Mouse (Mus musculus) MEL (cell line): ENCODE results near the gene Rtn2.

ENCODE experiments used
- BHLHE40 ChIP-seq: IDR thresholded peaks from 2 replicates; pipeline ENCODE4 v1.6.1; 2012; ENCODE audit warnings: low read depth, mild to moderate bottlenecking, inconsistent platforms, low read length, improper control_type of control experiment, borderline replicate concordance
- CTCF ChIP-seq, 3 experiments: IDR thresholded peaks in 2 of 3; conservative IDR thresholded peaks in 1 of 3; 2 replicates each; pipeline ENCODE4 v1.5.1; 2011 to 2012; ENCODE audit warnings: low read length in 3 of 3, low read depth in 2 of 3, mild to moderate bottlenecking in 2 of 3, improper control_type of control experiment in 1 of 3, inconsistent platforms in 1 of 3, mixed read lengths in 1 of 3, moderate library complexity in 1 of 3; ENCODE audit not compliant: control insufficient read depth in 1 of 3, insufficient read depth in 1 of 3, poor library complexity in 1 of 3, severe bottlenecking in 1 of 3
- ELF1 ChIP-seq: IDR thresholded peaks from 2 replicates; pipeline ENCODE4 v1.6.1; 2014; ENCODE audit warnings: low read depth, mild to moderate bottlenecking, inconsistent platforms, low read length, improper control_type of control experiment, moderate library complexity
- GABPA ChIP-seq: IDR thresholded peaks from 2 replicates; pipeline ENCODE4 v1.6.1; 2012; ENCODE audit warnings: low read depth, mild to moderate bottlenecking, inconsistent platforms, low read length, improper control_type of control experiment, moderate library complexity
- KAT2A ChIP-seq: conservative IDR thresholded peaks from 2 replicates; pipeline ENCODE4 v1.6.1; 2012; ENCODE audit warnings: low read depth, low read length, improper control_type of control experiment, inconsistent platforms
- MXI1 ChIP-seq: IDR thresholded peaks from 2 replicates; pipeline ENCODE4 v1.6.1; 2011; ENCODE audit warnings: mild to moderate bottlenecking, low read depth, low read length, improper control_type of control experiment
- POLR2A ChIP-seq, 2 experiments: IDR thresholded peaks; 2 replicates each; pipeline ENCODE4 v1.6.1; 2011 to 2012; ENCODE audit warnings: low read length in 2 of 2, mild to moderate bottlenecking in 2 of 2, control low read depth in 1 of 2, improper control_type of control experiment in 1 of 2, low read depth in 1 of 2, moderate library complexity in 1 of 2; ENCODE audit not compliant: control insufficient read depth in 1 of 2, insufficient read depth in 1 of 2, poor library complexity in 1 of 2
- RAD21 ChIP-seq: IDR thresholded peaks from 2 replicates; pipeline ENCODE4 v1.6.1; 2011; ENCODE audit warnings: mild to moderate bottlenecking, low read depth, low read length, improper control_type of control experiment
- USF1 ChIP-seq: IDR thresholded peaks from 2 replicates; pipeline ENCODE4 v1.6.1; 2014; ENCODE audit warnings: low read depth, mild to moderate bottlenecking, inconsistent platforms, low read length, improper control_type of control experiment, moderate library complexity

DNA sequence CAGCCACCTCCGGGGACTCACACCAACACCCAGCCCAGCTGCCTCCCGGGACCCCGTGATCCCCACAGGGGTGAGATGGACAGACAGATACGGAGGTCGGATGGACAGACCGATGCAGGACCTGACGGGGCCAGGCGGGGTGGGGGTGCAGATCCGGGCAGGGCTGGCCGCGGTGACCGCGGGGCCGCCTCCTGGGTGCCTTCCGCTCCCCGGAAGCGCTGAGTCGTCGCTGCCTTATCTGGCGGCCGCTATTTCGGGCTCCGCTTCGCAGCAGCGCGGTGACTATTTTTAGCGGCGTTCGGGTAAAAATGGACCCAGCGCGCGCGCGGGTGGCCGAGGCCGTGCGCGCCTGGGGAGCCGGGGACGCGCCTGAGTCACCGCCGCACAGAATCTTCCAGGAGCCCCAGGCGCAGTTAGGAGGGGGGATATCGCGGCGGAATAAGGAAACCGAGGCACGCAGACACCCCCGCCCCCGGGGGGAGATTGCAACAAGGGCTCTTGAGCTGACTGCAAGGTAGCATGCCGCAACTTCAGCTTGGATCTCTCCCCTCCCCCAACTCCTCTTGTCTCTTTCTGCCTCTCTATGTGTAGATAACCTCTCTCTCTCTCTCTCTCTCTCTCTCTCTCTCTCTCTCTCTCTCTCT, 50.4 kb downstream of the Rtn2 start:
- TF ChIP-seq KAT2A = no peak
- TF ChIP-seq POLR2A (IDR thresholded peaks at IDR 0.05; ENCODE audit: control insufficient read depth in 1 of 2, insufficient read depth in 1 of 2, low read depth in 1 of 2, low read length in 2 of 2, poor library complexity in 1 of 2) = no peak
- TF ChIP-seq USF1 = no peak
- TF ChIP-seq ELF1 = peak; percentile 49
- no peak for TF ChIP-seq CTCF (IDR thresholded peaks at IDR 0.05 in 2 of 3, conservative IDR thresholded peaks at IDR 0.05 in 1 of 3; ENCODE audit: control insufficient read depth in 1 of 3, insufficient read depth in 1 of 3, low read depth in 2 of 3, low read length in 3 of 3, poor library complexity in 1 of 3, severe bottlenecking in 1 of 3)
- TF ChIP-seq BHLHE40 = 0 out of 2 replicates have a peak, but pooled peaks have one; percentile 23
- TF ChIP-seq GABPA = no peak
- TF ChIP-seq RAD21 = no peak
- 0 out of 2 replicates have a peak, but pooled peaks have one; percentile 28 for TF ChIP-seq MXI1
